Mouse (Mus musculus) forebrain, embryonic 10.5 days (tissue): ENCODE data around the gene Klhl31. TPM values are rescaled to one million over a fixed set of nuclear protein-coding genes. Genes with fewer than 3 reads are reported as not detected.

Source experiments
- DNase-seq: peaks from one replicate; pipeline ENCODE4 v3.0.0-alpha.2; 2017; ENCODE audit warnings: low spot score; ENCODE audit errors: extremely low spot score
- H3K27ac ChIP-seq: fragments of 300-500 bp; sonication (generic); 2 replicates; pipeline ENCODE4 v1.5.1; 2016; ENCODE audit warnings: mild to moderate bottlenecking
- H3K27me3 ChIP-seq: fragments of 300-500 bp; sonication (generic); 2 replicates; pipeline ENCODE4 v1.6.1; 2016; ENCODE audit warnings: mild to moderate bottlenecking; ENCODE audit not compliant: poor library complexity, severe bottlenecking
- H3K36me3 ChIP-seq: fragments of 300-500 bp; sonication (generic); replicated peaks from 2 replicates; pipeline ENCODE4 v1.6.1; 2016; ENCODE audit warnings: mild to moderate bottlenecking, moderate library complexity
- H3K4me1 ChIP-seq: fragments of 300-500 bp; sonication (generic); 2 replicates; pipeline ENCODE4 v1.6.1; 2016
- H3K4me3 ChIP-seq: fragments of 300-500 bp; sonication (generic); 2 replicates; pipeline ENCODE4 v1.5.1; 2016; ENCODE audit warnings: mild to moderate bottlenecking, moderate library complexity
- H3K9me3 ChIP-seq: fragments of 300-500 bp; sonication (generic); 2 replicates; pipeline ENCODE4 v1.6.1; 2016; ENCODE audit warnings: mild to moderate bottlenecking, moderate library complexity
- WGBS: fragments of 180-500 bp; shearing (Covaris S2); methylation state at CpG from one replicate; pipeline ENCODE4 v1.1.7; 2016; 5-methylcytosine and 5-hydroxymethylcytosine counted together
- polyA plus RNA-seq: library from polyadenylated mRNA; unstranded; fragments of >200 nt; fragmentation: Nextera tagmentation; extraction: Ambion mirVana; gene quantifications from 2 replicates; pipeline ENCODE4 v1.2.1, GENCODE M21; 2016

Klhl31 gene
- polyA plus RNA-seq, 1 experiment from 2014 or later, result 0.22 TPM

DNA sequence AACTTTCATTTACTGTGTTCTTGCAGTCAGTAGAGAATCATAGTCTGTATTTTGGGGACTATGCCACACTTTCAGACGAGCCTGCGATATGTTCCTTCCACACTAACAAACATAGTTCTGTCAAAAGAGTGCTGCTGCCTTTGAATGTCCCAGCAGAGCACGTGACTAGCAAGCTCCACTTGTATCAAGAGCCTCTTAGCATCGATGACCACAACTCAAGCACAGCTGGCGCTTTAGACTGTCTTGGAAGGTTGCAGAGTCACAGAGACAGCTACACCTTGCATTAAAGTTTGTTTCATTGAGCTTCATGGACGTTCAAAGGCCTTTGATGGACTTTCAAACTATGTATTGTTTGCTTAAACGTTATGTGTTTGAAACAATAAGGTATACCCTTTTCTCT, 5.5 kb upstream of the Klhl31 start:
- H3K9me3 ChIP-seq, result no peaks in the 10 kb centered on the region
- H3K4me1 ChIP-seq, result no peaks in the 10 kb centered on the region
- H3K4me3 ChIP-seq, result no peak overlapping the region
- no peak for DNase-seq
- no peaks in the 10 kb centered on the region for H3K36me3 ChIP-seq
- 86% methylated on average over 7 of the region's 7 CpGs for WGBS
- no peaks in the 10 kb centered on the region for H3K27me3 ChIP-seq
- no peak overlapping the region for H3K27ac ChIP-seq

DNA sequence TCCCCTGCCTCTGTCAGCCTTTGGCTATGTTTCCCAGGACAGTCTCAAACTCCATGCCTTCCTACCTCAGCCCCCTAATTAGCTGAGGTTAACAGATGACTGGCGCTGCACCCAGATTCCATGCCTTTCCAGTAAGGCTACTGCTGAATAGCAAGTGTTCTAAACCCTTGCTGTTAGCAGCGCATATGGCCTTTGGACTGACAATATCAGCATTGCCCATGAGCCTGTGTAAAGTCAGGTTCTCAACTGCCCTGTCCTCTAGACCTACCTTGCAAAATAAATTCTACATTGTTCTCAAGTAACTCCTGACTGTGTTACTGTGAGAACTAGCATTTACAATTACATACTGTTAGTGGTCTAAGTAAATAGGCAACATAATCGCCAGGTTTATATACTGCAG, 3.9 kb upstream of the Klhl31 start:
- 90% methylated on average over 3 of the region's 3 CpGs for WGBS
- Histone ChIP-seq H3K4me1 (peaks cover 5% of the 10 kb centered on the region; the same call in 1 of the 2 replicates), H3K4me3 (no peak overlapping the region), H3K27ac (no peak overlapping the region), H3K9me3 (no peaks in the 10 kb centered on the region), H3K36me3 (no peaks in the 10 kb centered on the region), H3K27me3 (no peaks in the 10 kb centered on the region)
- no peak for DNase-seq

DNA sequence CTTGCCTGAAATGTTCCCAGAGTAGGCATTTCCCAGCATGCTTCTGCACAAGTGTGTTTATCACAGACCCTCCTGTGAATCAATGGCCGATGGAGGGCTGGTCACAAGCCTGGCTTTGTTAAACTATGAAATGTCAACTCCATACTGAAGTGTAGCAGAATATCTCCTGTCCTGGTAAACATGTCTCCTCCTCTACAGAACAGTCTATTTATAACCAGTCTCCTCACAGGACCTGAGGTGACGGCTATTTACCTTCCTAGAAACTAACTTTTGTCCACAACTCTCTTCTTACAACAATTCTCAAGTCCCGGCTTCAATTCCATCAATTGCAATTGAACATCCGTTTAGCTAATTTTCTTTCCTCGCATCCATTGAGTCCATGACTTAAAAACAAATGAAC, 297 bp upstream of the Klhl31 start:
- H3K27ac ChIP-seq, result no peak overlapping the region
- H3K4me3 ChIP-seq, result no peak overlapping the region
- 91% methylated on average over 5 of the region's 5 CpGs for WGBS
- no peaks in the 10 kb centered on the region for H3K27me3 ChIP-seq
- no peaks in the 10 kb centered on the region for H3K36me3 ChIP-seq
- no peak for DNase-seq
- peaks cover 5% of the 10 kb centered on the region; the same call in 1 of the 2 replicates for H3K4me1 ChIP-seq
- H3K9me3 ChIP-seq, result no peaks in the 10 kb centered on the region

DNA sequence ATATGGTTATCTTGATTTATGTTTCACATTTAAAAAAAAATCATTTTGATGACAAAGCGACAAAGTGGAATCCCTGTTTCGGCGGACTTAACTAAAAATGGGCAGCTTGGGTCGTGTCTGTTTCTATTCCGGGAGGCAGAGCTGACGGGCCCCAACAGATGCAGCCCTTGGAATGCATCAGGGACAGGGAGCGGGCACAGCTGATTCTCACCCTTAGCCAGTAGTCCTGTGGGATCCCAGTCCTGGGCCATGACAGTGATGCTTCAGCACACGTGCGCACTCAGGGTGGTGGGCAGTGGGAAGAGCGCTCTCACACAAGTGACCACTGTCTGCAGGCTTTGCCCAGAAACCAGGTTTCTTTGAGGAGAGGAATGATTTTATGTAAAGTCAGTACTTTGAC, 1.1 kb downstream of the Klhl31 start:
- DNase-seq, result no peak
- WGBS, result 87% methylated on average over 10 of the region's 10 CpGs
- Histone ChIP-seq H3K4me3 (no peak overlapping the region), H3K36me3 (no peaks in the 10 kb centered on the region), H3K4me1 (peaks cover 5% of the 10 kb centered on the region; the same call in 1 of the 2 replicates), H3K9me3 (no peaks in the 10 kb centered on the region), H3K27me3 (no peaks in the 10 kb centered on the region), H3K27ac (no peak overlapping the region)

DNA sequence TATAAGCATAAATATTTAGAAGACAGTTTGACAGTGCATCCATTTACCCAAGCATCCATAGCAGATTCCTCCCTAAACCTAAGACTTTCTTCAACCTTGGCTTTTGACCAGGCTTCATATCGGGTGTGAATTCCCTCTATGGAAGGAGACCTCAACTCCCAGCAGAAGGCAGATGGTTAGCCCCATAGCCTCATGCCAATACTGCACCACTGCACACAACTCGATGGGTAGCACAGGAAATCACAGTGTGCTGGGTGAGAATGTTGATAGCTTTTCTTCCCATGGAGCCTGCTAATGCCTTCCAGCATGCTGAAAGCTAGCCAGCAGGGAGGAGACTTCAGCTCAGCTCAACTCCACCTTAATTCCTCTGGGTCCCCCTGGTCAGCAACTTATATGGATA, 8.9 kb downstream of the Klhl31 start:
- no peaks in the 10 kb centered on the region for H3K27me3 ChIP-seq
- DNase-seq, result no peak
- no peaks in the 10 kb centered on the region for H3K4me1 ChIP-seq
- no peaks in the 10 kb centered on the region for H3K9me3 ChIP-seq
- H3K4me3 ChIP-seq, result no peak overlapping the region
- H3K36me3 ChIP-seq, result no peaks in the 10 kb centered on the region
- no peak overlapping the region for H3K27ac ChIP-seq
- 75% methylated on average over 2 of the region's 2 CpGs for WGBS

DNA sequence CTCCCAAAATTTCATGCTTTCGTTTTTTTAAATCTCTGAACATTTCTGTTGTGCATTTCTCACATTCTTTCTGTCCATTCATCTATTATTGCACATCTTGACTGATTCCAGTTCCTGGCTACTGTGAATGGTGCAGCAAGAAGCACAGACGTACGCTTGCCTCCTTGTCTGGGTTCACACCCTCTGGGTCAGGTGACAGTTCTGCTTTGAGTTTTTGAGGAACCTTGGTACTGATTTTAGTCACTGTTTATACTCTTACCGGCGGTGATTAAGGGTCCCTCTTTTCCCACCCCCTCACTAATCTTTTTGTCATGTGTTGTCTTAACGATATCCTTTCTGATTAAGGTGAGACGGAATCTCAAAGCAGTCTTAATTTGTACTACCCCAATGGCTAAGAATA, 15.5 kb downstream of the Klhl31 start:
- Histone ChIP-seq H3K4me3 (no peak overlapping the region), H3K36me3 (no peaks in the 10 kb centered on the region), H3K27ac (no peak overlapping the region), H3K9me3 (no peaks in the 10 kb centered on the region), H3K27me3 (peaks cover 21% of the 10 kb centered on the region), H3K4me1 (peaks cover 11% of the 10 kb centered on the region)
- DNase-seq, result no peak
- WGBS, result 74% methylated on average over 7 of the region's 7 CpGs

DNA sequence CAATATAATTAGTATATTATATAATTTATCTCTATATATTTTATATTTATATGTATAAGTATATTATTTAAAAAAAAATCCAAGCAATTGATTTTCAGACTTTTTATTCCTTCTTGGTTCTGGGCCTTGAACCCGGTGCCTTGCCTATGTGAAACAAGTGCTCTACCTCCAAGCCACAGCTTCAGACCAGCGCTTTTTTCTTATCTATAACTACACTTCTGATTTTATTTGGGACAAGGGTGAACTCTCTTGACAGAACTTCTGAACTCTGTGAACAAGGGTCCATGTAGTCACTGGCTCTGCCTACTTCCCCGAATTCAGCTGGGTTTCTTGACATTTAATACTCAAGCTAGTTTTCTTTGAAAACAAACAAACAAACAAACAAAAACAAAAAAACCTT, 17.6 kb downstream of the Klhl31 start:
- H3K9me3 ChIP-seq, result no peaks in the 10 kb centered on the region
- H3K4me3 ChIP-seq, result no peak overlapping the region
- no peaks in the 10 kb centered on the region for H3K36me3 ChIP-seq
- WGBS, result 89% methylated on average over 3 of the region's 3 CpGs
- no peak for DNase-seq
- peaks cover 11% of the 10 kb centered on the region for H3K4me1 ChIP-seq
- H3K27me3 ChIP-seq, result peaks cover 23% of the 10 kb centered on the region
- H3K27ac ChIP-seq, result no peak overlapping the region

DNA sequence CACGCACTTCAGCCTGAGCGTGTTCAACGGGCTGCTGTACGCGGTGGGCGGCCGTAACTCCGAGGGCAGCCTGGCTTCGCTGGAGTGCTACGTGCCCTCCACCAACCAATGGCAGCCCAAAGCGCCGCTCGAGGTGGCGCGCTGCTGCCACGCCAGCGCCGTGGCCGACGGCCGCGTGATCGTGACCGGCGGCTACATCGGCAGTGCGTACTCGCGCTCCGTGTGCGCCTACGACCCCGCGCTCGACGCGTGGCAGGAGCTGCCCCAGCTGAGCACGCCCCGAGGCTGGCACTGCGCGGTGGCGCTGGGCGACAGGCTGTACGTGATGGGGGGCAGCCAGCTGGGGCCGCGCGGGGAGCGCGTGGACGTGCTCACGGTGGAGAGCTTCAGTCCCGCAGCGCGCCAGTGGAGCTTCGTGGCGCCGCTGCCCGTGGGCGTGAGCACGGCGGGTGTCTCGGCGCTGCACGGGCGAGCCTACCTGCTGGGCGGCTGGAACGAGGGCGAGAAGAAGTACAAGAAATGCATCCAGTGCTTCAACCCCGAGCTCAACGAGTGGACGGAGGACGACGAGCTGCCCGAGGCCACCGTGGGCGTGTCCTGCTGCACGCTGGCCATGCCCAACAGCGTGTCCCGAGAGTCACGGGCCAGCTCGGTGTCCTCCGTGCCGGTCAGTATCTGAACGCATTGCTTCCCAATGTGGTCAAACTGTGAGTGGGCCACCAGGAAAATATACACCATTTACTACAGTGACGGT, 19.1 kb downstream of the Klhl31 start:
- Histone ChIP-seq H3K4me1 (peaks cover 11% of the 10 kb centered on the region), H3K27me3 (peaks cover 23% of the 10 kb centered on the region), H3K27ac (peak overlapping the region; percentile 83), H3K36me3 (no peaks in the 10 kb centered on the region), H3K4me3 (peak overlapping the region; percentile 76), H3K9me3 (no peaks in the 10 kb centered on the region)
- peak; percentile 51 for DNase-seq
- under 1% methylated on average over 85 of the region's 85 CpGs for WGBS

DNA sequence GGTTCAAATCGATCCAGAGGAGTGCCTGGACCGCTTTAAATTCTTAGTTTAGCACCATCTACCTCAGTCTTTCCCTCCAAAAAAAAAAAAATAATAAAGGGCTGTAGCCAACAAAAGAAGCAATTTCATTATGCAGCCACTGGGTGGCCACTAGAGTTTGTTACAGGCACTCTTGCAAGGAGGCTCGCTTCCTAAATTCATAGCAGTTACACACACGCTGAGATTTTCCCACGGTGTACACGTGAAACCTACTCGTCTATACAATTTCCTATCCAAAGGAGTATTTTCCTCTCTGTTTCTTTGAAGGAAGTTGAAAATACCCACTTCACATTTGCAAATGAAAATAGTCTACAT, 19.6 kb downstream of the Klhl31 start:
- DNase-seq, result peak; percentile 50
- Histone ChIP-seq H3K36me3 (no peaks in the 10 kb centered on the region), H3K27ac (peak overlapping the region; percentile 83; the same call in 1 of the 2 replicates), H3K4me1 (peaks cover 11% of the 10 kb centered on the region), H3K9me3 (no peaks in the 10 kb centered on the region), H3K4me3 (peak overlapping the region; percentile 76), H3K27me3 (peaks cover 23% of the 10 kb centered on the region)
- 1% methylated on average over 7 of the region's 7 CpGs for WGBS

DNA sequence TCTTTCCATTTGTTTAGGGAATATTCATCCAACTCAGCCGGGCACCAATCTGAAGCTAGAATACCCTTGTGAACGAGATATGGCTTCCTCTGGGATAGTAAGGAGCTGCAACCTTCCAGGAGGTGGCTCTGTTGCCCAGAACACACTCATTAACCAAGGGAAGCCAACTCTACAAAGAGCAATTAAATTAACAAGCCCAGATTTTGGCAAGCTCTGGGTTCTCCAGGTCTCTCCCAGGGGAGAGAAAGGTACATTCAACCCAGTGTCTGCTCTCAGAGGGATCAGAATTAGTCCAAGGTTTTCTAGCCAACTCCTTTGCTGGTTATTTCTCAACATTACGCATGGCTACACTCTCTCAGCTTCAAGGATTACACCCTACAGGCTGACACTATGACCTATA, 26.6 kb downstream of the Klhl31 start:
- Histone ChIP-seq H3K4me3 (no peak overlapping the region), H3K36me3 (no peaks in the 10 kb centered on the region), H3K27ac (no peak overlapping the region), H3K27me3 (no peaks in the 10 kb centered on the region), H3K4me1 (no peaks in the 10 kb centered on the region), H3K9me3 (no peaks in the 10 kb centered on the region)
- 84% methylated on average over 3 of the region's 3 CpGs for WGBS
- DNase-seq, result no peak

DNA sequence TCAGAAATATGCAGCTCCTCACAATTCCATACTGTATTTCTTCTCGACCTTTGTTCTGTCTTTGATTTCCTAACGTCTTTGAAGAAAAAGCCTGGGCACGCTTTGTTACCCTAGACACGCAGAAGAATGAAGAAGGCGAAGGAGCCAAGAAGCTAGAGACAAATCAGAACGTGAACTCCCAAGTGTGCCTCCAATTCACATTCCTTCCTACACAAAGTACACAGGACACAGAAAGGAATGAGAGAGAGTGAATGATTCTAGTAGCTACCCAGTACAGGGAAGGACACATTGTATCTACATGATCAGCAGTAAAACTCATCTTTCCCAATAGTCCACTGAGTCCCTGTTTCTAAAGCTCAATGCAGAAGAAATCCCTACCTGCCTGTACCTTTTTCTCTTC, 33.8 kb downstream of the Klhl31 start:
- H3K4me3 ChIP-seq, result no peak overlapping the region
- WGBS, result 91% methylated on average over 6 of the region's 6 CpGs
- no peak for DNase-seq
- H3K9me3 ChIP-seq, result no peaks in the 10 kb centered on the region
- no peaks in the 10 kb centered on the region for H3K4me1 ChIP-seq
- H3K27ac ChIP-seq, result no peak overlapping the region
- H3K36me3 ChIP-seq, result no peaks in the 10 kb centered on the region
- no peaks in the 10 kb centered on the region for H3K27me3 ChIP-seq

DNA sequence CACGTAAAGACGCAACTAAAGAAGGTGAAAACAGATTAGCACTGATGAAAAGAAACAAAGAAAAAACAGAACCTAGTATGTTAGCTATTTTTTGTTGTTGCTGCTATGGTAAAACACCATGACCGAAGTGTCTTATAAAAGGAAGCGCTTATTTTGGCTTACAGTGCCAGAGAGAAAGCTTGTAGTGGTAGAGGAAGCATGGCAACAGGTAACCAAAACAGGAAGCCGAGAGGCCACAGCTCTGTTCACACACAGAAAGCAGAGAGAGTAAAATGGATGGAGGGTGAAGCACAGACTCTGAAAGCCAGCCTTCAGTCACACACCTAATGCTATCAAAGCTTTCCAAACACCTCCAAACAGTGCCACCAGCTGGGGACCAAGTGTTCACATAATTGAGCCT, 34.7 kb downstream of the Klhl31 start:
- Histone ChIP-seq H3K9me3 (no peaks in the 10 kb centered on the region), H3K4me3 (no peak overlapping the region), H3K27me3 (no peaks in the 10 kb centered on the region), H3K36me3 (no peaks in the 10 kb centered on the region), H3K4me1 (no peaks in the 10 kb centered on the region), H3K27ac (no peak overlapping the region)
- 94% methylated on average over 5 of the region's 5 CpGs for WGBS
- DNase-seq, result no peak

DNA sequence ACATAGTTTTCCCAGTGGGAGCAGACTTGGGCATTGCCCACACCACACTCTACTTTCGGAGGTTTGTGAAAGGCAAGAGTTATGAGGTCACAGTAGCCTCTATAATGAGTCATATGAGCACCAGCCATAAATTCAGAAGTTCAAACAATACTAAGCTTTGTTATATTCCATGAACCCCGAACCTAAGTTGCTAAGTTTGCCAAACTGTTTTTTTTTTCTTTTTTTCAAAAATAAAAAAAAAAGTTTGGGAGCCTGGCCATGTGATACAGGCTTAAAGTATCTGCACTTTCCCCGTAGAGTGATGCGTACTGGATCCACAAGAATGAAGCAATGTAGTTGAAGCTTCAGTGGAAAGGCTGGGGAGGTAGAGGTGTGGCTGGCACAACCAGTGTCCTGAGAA, 36.9 kb downstream of the Klhl31 start:
- no peaks in the 10 kb centered on the region for H3K9me3 ChIP-seq
- H3K4me1 ChIP-seq, result no peaks in the 10 kb centered on the region
- no peak for DNase-seq
- H3K4me3 ChIP-seq, result no peak overlapping the region
- no peaks in the 10 kb centered on the region for H3K27me3 ChIP-seq
- 92% methylated on average over 4 of the region's 4 CpGs for WGBS
- H3K27ac ChIP-seq, result no peak overlapping the region
- H3K36me3 ChIP-seq, result no peaks in the 10 kb centered on the region

DNA sequence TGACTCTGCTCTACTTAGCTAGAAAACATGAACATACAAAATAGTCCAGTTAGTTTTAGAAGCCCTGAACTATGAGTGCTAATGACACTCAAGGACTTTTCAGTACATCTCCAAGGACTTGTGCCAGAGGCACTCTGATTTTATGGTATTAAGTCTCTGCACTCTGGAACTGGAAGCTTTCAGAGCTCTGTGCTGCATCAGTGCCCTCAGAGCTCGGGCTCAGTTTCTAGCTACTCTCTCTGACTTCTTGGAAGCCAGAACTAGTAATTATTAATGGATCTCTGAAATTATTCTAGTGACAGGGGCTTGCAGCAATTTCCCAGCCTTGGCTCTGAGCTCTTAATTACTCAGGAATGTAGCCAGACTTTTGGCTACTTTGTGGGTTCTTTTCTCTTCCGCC, 37.7 kb downstream of the Klhl31 start:
- Histone ChIP-seq H3K4me3 (no peak overlapping the region), H3K27ac (no peak overlapping the region), H3K9me3 (no peaks in the 10 kb centered on the region), H3K36me3 (no peaks in the 10 kb centered on the region), H3K27me3 (no peaks in the 10 kb centered on the region), H3K4me1 (no peaks in the 10 kb centered on the region)
- WGBS, result 85% methylated on average over 2 of the region's 2 CpGs
- DNase-seq, result no peak
